Mouse (Mus musculus) CH12.LX (cell line): ENCODE measurements at regions not wholly inside any gene's neighbourhood (a gene's known extent, or its start where the extent isn't known, plus 50 kb on each side); places are given as distances from the start of the nearest gene placed in this dataset.

Experiments used
- BHLHE40 ChIP-seq: IDR thresholded peaks from 2 replicates; pipeline ENCODE4 v1.6.1; 2011; ENCODE audit warnings: mild to moderate bottlenecking, low read depth, low read length, improper control_type of control experiment
- CHD1 ChIP-seq: IDR thresholded peaks from 2 replicates; pipeline ENCODE4 v1.6.1; 2012; ENCODE audit warnings: low read depth, low read length, improper control_type of control experiment, inconsistent platforms
- CTCF ChIP-seq, 2 experiments: IDR thresholded peaks in 1 of 2; conservative IDR thresholded peaks in 1 of 2; 2 replicates each; pipeline ENCODE4 v1.5.1; 2011 to 2012; ENCODE audit warnings: low read depth in 2 of 2, low read length in 2 of 2, improper control_type of control experiment in 1 of 2, inconsistent platforms in 1 of 2, mild to moderate bottlenecking in 1 of 2, moderate library complexity in 1 of 2
- EP300 ChIP-seq: IDR thresholded peaks from 2 replicates; pipeline ENCODE4 v1.6.1; 2011; ENCODE audit warnings: low read length, improper control_type of control experiment
- ETS1 ChIP-seq: conservative IDR thresholded peaks from 2 replicates; pipeline ENCODE4 v1.6.1; 2012; ENCODE audit warnings: low read depth, mild to moderate bottlenecking, inconsistent platforms, low read length, improper control_type of control experiment, moderate library complexity
- PAX5 ChIP-seq: IDR thresholded peaks from 2 replicates; pipeline ENCODE4 v1.6.1; 2012; ENCODE audit warnings: low read length, inconsistent platforms, mixed read lengths
- POLR2A ChIP-seq: IDR thresholded peaks from 2 replicates; pipeline ENCODE4 v1.6.1; 2011; ENCODE audit warnings: low read depth, mild to moderate bottlenecking, improper control_type of control experiment, low read length
- POLR2AphosphoS2 ChIP-seq: IDR thresholded peaks from 2 replicates; pipeline ENCODE4 v1.6.1; 2011; ENCODE audit warnings: low read depth, low read length, improper control_type of control experiment
- RCOR1 ChIP-seq: conservative IDR thresholded peaks from 2 replicates; pipeline ENCODE4 v1.6.1; 2012; ENCODE audit warnings: low read depth, mild to moderate bottlenecking, inconsistent platforms, low read length, improper control_type of control experiment
- SIN3A ChIP-seq: IDR thresholded peaks from 2 replicates; pipeline ENCODE4 v1.6.1; 2012; ENCODE audit warnings: low read length, improper control_type of control experiment, inconsistent platforms
- USF1 ChIP-seq: IDR thresholded peaks from 2 replicates; pipeline ENCODE4 v1.6.1; 2014; ENCODE audit warnings: low read depth, mild to moderate bottlenecking, inconsistent platforms, low read length, improper control_type of control experiment
- ZC3H11A ChIP-seq: IDR thresholded peaks from 2 replicates; pipeline ENCODE4 v1.6.1; 2012; ENCODE audit warnings: low read depth, mild to moderate bottlenecking, inconsistent platforms, low read length, improper control_type of control experiment
- ZKSCAN1 ChIP-seq: IDR thresholded peaks from 2 replicates; pipeline ENCODE4 v1.6.1; 2012; ENCODE audit warnings: low read depth, inconsistent platforms, low read length, improper control_type of control experiment, borderline replicate concordance
- ZMIZ1 ChIP-seq: IDR thresholded peaks from 2 replicates; pipeline ENCODE4 v1.6.1; 2012; ENCODE audit warnings: low read depth, mild to moderate bottlenecking, inconsistent platforms, low read length, improper control_type of control experiment

DNA sequence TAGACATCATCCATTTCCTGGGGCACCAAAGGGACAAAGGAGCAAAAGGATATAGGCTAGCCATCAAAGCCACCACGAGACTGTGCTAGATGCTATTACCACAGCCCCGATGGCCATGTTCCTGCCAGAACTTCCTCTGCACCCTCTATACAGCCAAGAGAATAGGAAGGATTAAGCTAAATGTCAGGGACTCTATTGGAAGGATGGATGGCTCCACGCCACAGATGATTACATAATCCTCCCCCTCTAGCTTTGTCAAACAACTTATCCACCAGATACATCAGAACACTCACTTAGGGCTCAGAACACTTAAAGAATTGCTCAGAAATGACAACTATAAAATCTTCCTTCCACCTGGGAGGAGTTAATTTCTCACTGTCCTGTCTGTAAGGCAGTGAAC is 265.3 kb downstream of the Galc start:
- no peak for TF ChIP-seq ZMIZ1
- TF ChIP-seq EP300: no peak
- TF ChIP-seq CTCF (conservative IDR thresholded peaks at IDR 0.05 in 1 of 2, IDR thresholded peaks at IDR 0.05 in 1 of 2; ENCODE audit: low read depth in 2 of 2, low read length in 2 of 2): no peak
- no peak for TF ChIP-seq SIN3A
- no peak for TF ChIP-seq RCOR1
- TF ChIP-seq ZKSCAN1: no peak
- TF ChIP-seq ZC3H11A: no peak
- TF ChIP-seq POLR2A: no peak
- TF ChIP-seq CHD1: no peak
- TF ChIP-seq BHLHE40: no peak
- no peak for TF ChIP-seq PAX5
- no peak for TF ChIP-seq POLR2AphosphoS2
- no peak for TF ChIP-seq USF1
- no peak for TF ChIP-seq ETS1
